Mouse (Mus musculus): ENCODE measurements at regions not wholly inside any gene's neighbourhood (a gene's known extent, or its start where the extent isn't known, plus 50 kb on each side); places are given as distances from the start of the nearest gene placed in this dataset.

DNA sequence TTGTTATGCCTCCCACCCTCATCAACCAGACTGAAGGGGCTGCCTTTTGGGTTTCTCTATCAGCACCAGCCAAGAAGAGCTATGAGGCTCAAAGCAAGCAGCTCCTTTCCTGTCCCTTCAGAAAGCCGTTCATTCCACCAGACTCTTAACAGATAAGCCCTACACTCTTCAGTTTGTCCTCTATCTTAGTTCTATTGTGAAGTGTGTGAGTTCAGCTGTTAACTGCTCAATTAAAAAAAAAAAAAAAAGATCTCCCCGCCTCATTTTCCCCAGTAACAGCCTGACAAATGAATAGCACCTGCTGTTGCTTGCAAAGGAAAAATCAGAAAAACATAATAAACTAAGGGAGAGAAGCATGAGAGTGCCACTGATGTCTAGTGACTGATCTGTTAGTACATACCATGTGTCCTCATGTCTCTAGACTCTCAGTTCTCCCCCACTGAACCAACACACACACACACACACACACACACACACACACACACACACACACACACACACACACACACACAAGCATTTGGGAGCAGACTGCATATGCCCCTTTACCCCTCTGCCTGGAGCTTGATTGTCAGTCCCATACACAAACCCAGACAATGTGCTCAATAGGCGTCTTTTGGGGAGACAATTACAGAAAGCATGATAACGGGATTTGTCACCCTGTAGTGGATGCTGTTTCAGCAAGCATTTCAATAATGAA, 448.4 kb upstream of the Fam92a start:
- DNase-seq: no peak

DNA sequence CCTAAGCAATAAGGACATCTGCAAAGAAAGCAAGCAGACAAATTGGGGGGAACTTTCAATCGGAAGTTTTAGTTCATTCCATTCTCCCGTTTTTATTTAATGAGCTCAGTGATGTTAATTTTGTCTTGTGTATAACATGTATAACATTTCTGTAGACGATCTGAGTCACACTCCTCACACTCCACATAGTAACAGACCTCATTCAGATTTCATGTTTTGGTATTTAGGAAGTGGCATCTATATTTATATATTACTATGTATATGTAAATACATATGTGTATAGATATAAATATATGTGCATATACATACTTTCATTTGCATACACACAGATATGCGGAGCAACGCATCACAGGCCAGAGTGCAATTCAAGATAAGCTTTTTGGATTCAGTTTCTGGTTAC, 444.9 kb upstream of the Fam92a start:
- no peak for DNase-seq

DNA sequence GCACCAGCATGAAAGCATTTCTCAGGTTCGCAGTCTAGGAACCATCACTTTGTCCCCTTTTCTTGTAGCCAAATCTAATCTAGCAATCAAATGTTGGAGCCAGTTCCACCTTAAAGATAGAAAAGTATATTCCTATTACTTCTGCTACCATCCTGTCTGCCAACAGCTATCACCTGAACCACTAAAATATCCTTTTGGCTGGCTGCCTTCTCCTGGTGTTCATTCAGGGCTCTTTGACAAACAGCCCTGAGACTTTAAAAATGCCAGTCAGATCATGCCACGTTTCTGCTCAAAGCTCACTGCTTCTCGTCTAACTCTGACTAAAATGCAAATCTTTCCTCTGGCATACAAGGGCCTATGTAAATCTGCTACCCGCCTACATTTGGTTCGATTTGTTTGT, 439.7 kb upstream of the Fam92a start:
- DNase-seq: no peak

DNA sequence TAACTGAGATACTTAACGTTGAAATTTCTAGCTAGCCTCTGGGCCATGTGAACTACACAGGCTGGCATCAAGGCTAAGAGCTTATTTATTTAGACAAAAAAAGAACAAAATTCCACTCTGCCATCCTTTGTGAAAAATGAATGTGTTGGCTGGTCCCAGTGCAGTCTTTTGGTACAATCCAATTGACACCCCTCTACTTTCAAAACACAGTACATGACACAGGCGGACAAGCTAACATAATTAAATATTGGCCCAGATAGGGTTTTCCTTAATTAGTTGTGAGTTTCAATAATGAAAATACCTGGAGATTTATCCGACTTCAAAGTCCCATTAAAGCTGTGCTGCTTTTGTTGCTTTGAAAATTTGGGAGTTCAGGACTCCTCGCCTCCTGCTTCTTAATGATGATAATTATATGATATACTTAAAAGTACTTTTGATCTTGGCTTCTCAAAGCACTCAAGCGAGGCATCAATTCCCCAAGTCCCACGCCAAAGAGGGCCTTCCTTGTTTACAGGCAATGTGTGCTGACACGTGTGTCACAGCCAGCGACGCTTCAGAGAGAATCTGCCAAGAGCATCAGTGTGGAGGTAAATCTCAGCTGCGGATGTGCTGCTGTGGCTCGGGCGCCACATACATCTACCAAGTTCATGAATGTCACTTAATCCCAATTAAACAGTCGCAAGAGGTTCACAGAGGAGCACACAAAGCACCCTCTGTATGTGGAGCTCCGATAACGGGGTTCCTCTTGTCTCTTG, 429.5 kb upstream of the Fam92a start:
- no peak for DNase-seq

DNA sequence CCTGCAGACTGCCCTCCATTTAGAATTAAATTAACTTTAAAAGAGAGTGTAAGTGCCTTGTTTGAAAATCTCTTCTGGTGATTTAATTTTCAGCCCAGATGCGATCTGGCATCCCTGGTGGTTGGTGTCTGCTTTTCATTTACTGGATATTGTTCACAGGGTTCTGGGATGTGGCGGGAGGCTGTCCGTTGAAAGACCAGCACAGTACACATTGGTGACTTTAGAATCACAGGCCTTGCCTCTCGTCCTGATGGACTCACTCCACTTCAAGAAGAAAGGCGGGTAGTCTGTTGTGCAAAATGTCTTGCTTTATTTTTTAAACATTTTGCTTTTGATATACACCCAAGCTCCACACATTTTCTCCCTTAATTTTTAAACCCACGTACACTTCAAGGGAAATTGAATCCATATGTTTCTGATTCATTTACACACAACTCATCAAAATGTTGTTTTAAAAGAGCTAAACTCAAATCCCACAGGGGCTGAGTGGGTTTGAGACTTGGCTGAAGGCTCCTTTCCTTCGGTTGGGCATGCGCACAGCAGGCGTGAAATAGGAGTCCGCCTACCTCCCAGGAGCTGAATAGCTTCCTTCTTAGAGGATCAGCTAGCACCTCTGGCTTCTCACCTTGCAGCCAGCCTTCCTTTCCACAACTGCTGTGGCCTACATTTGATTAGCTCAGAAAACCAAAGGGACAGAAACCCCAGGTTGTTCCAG, 424.1 kb upstream of the Fam92a start:
- no peak for DNase-seq

DNA sequence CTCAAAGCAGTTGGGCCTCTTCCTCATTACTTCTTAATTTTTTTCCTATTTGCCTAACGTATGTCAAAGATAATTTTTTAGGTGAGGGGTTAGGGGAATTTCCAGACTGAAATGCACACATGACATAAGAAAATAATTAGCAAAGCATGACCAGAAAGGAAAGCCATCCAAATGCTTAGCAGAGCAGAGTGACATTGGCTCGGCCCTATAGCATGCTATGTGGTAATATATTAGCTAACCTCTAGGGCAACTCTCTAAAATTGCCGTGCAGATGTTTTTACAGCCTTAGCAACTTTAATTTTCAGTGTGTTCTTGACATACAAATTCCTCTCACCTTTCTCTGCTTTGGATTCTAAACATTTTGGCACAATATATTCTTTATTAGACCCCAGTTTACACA, 421.2 kb upstream of the Fam92a start:
- DNase-seq: no peak

DNA sequence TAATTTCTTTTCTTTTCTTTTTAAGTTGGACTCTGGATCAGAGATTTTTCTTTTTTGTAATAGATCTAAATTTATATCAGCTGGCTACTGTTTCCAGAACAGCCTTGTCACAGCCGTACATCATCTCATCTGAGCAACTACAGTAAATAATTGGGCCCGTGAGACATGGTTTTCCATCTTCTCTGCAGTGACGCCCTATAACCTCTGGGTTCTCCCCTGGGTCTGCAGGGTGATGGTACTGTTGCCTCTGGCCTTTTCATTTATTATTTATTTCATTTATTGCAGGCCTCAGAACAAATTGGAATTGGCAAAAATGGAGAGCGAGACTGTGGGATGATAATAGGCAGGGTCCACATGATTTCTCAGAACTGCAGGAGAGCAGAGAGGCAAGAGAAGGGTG, 406.3 kb upstream of the Fam92a start:
- DNase-seq: no peak

DNA sequence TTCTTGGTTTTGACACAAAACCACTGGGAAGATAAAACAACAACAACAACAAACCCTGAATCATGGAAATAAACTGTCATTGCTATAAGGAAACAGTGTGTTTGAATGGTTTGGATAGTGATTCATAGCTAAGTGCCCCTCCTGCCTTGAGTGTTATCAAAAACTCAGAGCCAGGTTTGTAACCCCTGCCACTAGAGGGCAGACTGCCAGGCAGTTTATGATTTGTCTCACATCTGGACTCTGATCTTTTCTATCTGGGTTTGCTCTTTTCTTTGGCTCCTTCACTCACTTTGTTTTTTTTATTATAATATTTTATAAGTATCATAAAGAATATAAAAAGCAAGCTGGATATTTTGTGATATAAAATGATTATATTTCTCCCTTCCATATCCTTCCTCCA, 400.1 kb upstream of the Fam92a start:
- peak in 1 of 2 experiments; percentile 4 for DNase-seq

DNA sequence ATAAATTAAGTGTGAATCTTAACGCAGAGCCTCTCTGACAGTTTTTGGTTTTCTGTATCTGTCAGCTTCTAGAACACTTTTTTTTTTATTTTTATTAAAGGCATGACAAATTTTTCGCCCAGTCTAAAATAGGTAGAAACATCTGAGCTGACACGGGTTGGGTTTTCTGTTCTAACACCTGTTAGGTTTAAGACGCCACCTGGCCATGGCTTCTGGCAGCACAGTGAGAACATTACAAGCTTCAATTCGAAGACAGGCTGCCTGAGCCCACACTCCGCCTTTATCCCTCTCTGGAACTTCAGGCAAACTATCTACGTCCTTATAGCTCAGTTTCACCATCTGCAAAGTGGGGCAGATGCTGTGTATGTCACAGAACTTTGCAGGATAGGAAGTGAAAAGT, 398.9 kb upstream of the Fam92a start:
- DNase-seq: no peak

DNA sequence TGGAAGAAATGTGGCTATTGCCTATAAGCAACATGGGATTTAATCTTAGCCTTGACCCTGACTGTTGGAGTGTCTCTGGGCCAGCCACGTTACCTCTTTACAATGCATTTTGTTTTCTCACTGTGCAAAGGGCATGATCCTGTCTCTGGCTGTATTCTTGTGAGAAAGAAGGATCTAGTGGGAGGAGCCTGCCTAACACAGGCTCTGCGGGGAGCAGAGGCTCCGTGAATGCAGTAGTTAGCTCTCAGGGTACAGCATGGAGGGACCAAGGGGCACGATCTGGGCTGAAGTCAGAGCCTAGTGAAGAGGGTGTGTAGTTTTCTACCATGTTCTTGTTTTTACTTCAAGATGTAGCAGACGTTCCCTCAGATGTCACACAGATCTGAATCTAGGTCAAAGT, 395.8 kb upstream of the Fam92a start:
- DNase-seq: no peak

DNA sequence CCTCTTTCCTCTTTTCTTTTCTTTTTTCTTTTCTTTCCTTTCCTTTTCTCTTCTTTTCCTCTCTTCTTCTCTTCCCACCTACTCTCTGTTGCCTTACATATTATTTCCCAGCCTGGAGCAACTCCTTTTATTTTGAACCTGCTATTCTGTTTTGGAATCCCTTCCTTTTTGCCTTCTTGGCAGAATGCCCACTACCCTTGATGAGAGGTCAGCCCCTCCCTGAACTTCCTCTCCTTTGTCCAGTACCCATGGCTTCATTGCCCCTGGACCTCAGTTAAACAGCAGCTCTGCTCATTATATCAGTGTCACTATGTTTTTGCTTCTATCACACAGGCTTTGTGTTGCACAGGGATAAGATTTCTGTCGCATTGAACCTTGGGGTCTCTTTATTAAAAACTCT, 391.2 kb upstream of the Fam92a start:
- no peak for DNase-seq

DNA sequence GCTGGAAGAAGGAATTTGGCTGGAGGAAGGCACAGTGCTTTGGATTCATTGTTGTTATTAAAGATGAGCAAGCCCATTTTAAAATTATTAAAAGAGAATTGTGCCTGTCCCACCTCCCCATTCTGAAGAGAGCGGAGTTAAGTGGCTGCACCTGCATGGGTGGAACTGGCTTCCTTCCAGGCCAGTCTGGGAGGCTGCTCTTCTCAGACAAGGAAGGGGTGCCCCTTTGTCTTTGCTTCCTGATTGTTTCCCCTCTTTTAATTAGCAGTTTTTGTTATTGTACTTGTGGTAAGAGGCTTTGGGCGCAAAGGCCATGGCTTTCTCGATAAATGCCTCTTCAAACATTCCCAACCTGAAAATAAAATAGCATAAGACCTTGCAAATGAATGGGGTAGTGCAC, 388.7 kb upstream of the Fam92a start:
- DNase-seq: no peak

DNA sequence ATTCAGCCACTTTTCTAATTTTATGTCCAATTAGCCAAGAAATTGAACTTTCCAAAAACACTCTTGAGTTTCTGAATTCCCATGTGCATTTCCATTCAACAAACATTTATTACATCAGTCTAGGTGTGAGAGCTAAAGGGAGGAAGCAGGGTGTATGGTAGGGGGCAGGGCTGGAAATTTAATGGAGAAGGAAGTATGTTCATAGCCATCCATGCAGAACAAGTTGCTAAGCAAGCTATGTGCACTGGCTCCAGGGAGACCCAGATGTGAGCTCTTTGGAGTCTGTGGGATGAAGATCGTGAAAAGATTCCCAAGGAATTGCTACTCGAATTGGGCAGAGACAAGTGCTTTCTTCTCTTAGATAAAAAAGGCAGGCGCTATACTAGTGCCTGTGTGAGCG, 388.2 kb upstream of the Fam92a start:
- DNase-seq: no peak

DNA sequence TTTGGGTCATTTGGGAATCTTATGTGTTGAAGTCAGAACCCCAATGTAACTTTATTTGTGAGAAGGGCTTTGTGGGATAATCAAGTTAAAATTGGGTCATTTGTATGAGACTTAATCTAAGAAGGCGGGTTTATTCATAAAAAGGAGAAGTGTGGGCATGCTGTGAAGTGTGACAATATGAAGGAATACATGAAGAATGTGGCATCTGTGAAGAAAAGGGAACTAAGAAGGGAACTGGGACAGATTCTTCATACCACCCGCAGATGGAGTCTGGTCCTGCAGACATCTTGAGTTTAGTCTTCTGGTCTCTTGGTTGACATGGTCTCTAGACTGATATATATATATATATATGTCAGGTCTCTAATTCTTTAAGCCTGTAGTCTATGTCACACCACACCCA, 385.3 kb upstream of the Fam92a start:
- DNase-seq: no peak

DNA sequence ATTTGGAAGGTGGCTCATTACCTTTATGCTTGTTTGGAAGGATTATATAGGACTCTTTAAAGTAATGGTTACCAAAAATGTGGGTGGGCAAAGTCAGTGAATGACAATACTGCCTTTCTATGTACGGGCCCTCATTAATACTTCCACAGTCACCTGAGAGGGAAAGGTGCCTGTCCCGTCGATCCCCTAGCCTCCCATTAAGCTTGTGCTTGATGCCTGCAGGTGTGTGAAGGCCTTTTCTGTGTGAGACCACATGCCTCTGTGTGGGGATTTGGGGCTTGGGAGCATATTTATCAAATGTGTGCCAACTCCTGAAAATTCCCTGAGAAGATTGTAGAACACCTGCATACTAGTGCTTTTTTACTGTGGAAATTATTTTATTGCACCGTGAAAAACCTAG, 377.4 kb upstream of the Fam92a start:
- no peak for DNase-seq

DNA sequence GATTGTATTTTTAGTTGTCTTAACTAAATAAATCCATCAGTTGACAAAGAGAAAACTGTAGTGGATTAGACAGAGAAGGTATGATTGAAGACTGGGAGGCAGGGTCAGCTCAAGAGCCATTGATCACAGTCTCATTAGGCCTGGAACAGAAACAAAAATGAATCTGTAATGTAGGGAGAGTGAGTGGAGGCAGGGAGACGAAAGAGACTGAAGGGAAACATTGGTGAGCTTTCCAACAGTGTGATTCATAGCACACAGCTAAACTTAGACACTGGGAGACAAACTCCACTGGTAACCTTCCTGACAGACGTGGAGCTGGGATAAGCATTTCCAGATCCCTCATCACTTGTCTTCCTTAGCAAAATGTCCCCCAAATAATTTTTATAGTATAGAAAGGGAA, 372.1 kb upstream of the Fam92a start:
- no peak for DNase-seq

DNA sequence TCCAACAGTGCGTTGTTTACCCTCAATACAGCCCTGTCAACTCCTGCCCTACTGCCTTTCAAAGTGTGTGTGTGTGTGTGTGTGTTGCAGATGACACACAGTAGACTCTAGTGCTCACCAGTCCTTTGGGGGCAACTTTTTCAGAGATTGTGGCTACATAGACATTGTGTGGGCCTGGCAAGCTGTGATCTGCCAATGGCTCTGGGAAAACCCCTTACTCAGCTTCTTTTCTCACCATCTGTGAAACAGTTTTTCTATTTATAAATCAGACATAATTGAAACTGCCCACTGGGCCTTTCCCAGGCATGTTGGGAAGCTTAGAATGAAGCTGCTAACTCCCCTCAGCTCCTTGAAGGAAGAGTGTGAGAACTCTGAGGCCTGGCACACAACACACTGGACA, 369.7 kb upstream of the Fam92a start:
- DNase-seq: no peak

DNA sequence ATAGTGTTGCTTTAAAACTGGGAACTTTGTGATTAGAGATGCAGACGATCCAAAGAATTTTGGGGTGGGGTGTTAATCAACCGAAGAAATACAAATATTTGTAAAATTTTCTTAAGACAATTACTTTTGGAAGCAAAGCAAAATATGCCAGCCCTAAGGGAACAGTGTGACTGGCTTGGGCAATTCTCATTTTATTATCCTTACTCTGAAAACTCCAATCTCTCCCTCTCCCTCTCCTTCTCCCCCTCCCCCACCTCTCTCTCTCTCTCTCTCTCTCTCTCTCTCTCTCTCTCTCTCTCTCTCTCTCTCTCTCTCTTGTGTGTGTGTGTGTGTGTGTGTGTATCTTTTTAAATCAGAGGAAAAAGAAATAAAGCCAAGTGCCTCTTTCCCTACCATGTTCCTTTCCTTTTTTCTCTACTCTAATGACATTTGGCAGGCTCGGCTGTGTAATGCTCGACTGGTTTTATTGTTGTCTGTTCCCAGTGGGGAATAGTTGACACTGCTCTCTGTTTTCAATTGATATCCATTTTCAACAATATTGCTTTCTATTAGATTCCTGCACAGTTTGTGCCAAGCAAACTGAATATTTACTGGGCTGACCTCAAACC, 367.5 kb upstream of the Fam92a start:
- no peak for DNase-seq

DNA sequence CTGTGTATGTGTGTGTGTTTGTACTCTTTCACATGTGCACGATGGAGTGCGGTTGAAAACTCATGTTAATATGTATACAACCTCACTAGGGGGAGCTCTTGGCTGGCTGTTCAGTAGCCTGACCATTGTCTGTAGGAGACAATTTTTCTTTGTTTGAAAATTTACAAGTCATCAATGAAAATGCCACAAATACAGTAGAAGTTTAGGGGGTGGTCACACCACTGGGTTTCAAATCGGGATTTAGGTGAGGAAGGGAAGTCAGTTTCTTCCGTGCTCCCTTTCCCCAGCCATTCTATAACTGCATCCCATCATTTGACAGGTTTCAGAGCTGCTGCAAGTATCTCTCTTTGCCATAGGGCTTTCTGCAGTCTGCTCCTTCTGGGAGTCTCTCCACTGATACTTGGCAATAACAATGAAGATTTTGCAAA, 366.9 kb upstream of the Fam92a start:
- DNase-seq: no peak

DNA sequence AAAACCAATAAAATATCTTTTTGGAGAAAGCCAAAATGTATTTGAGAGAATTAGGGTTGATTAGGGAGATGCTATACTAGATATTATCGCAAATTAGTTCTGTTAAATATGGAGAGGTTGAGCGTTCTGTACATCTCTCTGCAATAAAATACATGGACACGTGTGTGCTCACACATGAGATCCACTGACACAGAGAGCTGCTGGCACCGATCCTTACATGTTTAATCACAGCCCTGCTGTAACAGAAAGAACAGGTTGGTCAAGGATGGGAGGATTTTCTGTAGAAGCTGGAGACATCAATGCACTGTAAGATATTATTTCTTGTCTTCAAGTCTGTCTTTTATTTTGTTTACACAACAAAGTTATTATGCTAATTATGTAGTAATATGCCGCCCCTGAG, 366.2 kb upstream of the Fam92a start:
- DNase-seq: no peak

DNA sequence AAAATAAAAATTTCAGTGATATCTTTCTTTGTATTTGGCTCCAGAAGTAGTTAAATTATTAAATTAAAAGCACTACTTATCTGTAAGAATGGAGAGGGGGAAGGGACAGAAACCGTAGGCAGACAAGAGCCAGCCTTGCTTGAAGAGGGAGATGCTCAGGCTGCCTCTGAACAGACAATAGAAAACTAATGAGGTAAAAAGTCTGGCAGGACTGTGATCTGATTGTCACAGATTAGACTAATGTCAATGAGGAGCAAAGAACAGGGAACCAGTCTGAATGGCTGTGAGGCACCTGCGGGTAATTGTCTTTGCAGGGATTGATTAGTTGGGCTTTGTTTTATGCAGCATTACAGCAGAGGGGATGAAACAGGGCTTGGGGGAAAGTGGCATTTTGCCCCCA, 362.3 kb upstream of the Fam92a start:
- no peak for DNase-seq

DNA sequence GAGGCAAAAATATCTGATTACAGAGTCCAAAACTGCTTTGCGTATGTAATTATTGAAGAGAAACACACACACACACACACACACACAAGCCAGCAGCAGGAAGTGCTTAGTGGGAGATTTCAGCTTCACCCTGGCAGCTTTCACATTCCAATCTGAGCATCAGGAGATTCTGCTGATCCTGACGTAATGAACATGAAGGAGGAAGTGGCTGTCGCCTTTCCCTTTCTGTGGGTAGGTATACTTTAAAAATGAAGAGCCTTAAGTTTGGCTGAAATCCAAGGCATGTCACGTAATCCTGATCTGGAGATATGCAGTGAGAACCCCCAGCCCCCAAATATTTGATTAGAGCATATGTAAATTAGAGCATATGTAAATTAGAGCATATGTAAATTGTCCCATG, 361.1 kb upstream of the Fam92a start:
- DNase-seq: no peak

DNA sequence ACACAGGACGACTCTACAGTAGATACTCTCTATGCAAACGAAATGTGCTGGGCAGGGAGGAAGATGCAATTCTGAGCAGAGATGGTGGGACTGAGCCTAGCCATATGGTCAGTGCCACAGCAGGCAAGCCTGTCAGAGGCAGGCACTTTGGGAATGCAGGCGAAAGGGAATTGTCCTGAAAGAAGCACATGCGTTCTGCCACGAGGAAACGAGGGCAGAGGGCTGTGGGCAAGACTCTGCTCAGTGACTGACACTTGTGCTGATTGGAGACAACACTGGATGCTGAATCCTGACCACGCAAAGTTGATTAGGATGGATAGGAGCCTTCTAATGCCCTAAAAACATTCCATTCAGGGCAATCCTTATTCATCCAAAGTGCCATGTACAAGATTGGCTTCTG, 350.5 kb upstream of the Fam92a start:
- no peak for DNase-seq

DNA sequence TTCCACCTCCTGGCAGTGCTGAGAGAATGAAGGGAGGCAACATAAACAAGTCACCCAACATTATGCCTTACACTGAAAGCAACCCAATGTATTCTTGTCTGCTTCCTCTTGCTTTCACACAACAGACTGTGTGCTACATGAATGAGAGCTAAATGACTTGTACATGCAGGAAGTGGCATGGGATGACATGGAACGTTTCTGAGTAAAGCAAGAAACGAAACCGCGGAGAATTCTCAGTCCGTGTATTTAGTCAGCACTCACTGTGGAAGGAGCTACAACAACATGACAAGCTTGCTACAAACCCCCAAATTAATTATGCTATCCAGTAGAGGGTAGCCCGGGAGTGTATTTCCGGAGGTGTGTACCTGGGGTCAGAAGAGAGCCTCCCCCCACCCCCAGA, 349.4 kb upstream of the Fam92a start:
- no peak for DNase-seq

Measured in spleen, adult 18-20 months (tissue).